Mouse (Mus musculus): Measurements from ENCODE around the gene Cep162. TPM values are rescaled to one million over a fixed set of nuclear protein-coding genes. Genes with fewer than 3 reads are reported as not detected.

The Cep162 gene
- 9.5 and 10.4 TPM in 2 replicates for polyA plus RNA-seq (2016; fragmentation: Nextera tagmentation; extraction: Ambion mirVana)

DNA sequence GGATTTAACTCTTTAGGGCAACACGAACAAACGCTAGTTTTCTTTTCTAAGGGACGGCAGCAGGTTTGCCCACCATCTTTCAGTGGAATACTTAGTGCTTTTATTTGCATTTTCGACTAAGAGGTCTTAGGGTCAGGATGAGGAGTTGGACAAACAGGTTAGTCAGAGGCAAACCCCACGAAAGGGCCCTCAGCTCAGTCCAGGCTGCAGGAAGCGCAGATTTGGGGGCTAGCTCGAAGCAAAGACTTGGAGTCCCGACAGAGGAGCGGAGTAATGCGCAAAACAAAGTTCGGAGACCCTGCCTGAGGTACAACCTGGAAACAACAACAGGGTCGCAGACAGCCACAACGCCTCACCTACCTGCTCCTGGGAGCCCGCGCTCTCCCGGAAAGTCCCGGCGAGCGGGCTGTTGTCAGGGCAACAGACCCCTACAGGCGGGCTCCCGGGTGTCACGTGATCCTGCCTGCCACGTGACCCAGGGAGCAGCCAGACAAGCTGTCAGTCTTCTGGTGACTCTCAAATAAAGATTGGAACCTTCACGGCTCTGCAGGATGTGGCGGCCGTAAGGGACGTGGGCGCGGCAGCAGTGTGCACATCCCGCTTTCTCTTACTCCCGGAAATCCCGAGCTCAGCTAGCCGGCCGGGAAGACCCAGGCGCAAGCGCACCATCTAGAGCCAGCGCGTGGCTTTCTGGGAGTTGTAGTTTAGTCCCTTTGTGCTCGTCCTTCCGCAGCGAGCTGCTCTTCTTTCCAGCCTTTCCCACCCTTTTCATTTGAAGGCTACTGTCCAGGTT lies at the start of gene Cep162:
Gene Cep162 (minus strand): TSS at position 634 of the 793 bp plus-strand sequence.
- under 1% methylated on average over 41 of the region's 41 CpGs for WGBS
- no peaks in the 10 kb centered on the region for H3K27me3 ChIP-seq
- H3K27ac ChIP-seq = peak within 1 kb of the TSS; percentile 90
- no peaks in the 10 kb centered on the region for H3K9me3 ChIP-seq (replicated peaks)
- peak within 1 kb of the TSS; percentile 71 for H3K4me2 ChIP-seq (replicated peaks)
- H3K4me1 ChIP-seq = peaks cover 6% of the 10 kb centered on the region
- no peaks in the 10 kb centered on the region for H3K36me3 ChIP-seq
- H3K4me3 ChIP-seq = peak within 1 kb of the TSS; percentile 67
- peak within 1 kb of the TSS; percentile 71 for H3K9ac ChIP-seq
- peak; percentile 99 for ATAC-seq (ENCODE audit: low FRiP score)

DNA sequence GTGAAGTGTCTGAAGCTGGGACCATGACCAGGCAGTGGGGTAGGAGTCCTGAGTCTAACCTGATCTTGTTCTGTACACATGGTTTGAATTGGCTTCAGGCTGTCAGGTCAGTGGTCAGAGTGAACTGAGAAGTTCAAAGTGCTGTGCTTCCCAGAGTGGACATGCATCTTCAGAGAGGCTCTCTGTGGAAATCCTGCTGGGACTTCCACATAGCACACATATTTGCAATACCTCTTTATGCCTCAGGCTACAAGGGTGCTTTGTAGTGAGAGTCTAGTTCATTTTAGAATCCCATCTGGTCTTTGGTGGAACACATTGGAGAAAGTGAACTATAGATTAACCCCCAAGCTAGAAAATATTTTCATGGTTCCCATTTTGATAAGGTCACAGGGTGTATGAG lies 47.9 kb upstream of the Cep162 start:
- Histone ChIP-seq H3K27ac (no peak overlapping the region), H3K4me3 (no peak overlapping the region), H3K9me3 (replicated peaks) (no peaks in the 10 kb centered on the region), H3K27me3 (no peaks in the 10 kb centered on the region), H3K4me2 (replicated peaks) (no peak overlapping the region), H3K36me3 (no peaks in the 10 kb centered on the region), H3K9ac (no peak overlapping the region), H3K4me1 (no peaks in the 10 kb centered on the region)
- ATAC-seq (ENCODE audit: low FRiP score) = no peak

DNA sequence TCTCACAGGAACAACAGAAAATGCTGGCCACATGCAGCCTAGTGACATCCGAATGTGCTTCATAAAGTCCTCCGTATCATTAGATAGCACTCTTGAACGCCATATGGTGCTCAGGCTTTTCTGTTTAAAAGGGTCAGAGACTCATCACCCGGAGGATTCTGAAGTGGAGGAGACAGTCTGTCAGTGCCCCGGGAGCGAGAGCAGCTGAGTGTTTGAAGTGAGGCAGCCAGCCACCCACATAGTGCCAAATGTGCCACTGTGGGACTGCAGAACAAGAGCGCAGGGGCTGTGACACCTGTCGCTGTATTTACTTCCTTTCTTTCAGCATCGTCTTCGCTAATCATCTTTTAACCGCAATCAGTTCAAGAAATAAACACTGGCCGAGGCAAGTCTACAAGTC lies 43.6 kb upstream of the Cep162 start:
- WGBS = 51% methylated on average over 12 of the region's 12 CpGs
- no peaks in the 10 kb centered on the region for H3K36me3 ChIP-seq
- no peak for ATAC-seq (ENCODE audit: low FRiP score)
- no peaks in the 10 kb centered on the region for H3K4me1 ChIP-seq
- no peaks in the 10 kb centered on the region for H3K9me3 ChIP-seq (replicated peaks)
- no peak overlapping the region for H3K4me3 ChIP-seq
- no peak overlapping the region for H3K9ac ChIP-seq
- no peaks in the 10 kb centered on the region for H3K27me3 ChIP-seq
- H3K4me2 ChIP-seq (replicated peaks) = no peak overlapping the region
- no peak overlapping the region for H3K27ac ChIP-seq

GRCm38 (mm10) chr9:87297522-87297921 lies 42.2 kb upstream of the Cep162 start:
- no peaks in the 10 kb centered on the region for H3K4me1 ChIP-seq
- H3K36me3 ChIP-seq = no peaks in the 10 kb centered on the region
- H3K4me2 ChIP-seq (replicated peaks) = no peak overlapping the region
- WGBS = 65% methylated on average over 1 of the region's 1 CpGs
- no peak overlapping the region for H3K4me3 ChIP-seq
- no peaks in the 10 kb centered on the region for H3K27me3 ChIP-seq
- no peak overlapping the region for H3K9ac ChIP-seq
- no peak overlapping the region for H3K27ac ChIP-seq
- H3K9me3 ChIP-seq (replicated peaks) = no peaks in the 10 kb centered on the region
- ATAC-seq (ENCODE audit: low FRiP score) = no peak

- WGBS = 24% methylated on average over 6 of the region's 6 CpGs
- Histone ChIP-seq H3K36me3 (no peaks in the 10 kb centered on the region), H3K27me3 (no peaks in the 10 kb centered on the region), H3K4me1 (peaks cover 6% of the 10 kb centered on the region), H3K9me3 (replicated peaks) (no peaks in the 10 kb centered on the region), H3K4me3 (peak overlapping the region; percentile 67), H3K4me2 (replicated peaks) (peak overlapping the region; percentile 71), H3K27ac (peak overlapping the region; percentile 90), H3K9ac (peak overlapping the region; percentile 71)
- ATAC-seq (ENCODE audit: low FRiP score) = peak; percentile 85
These were observed 327 bp upstream of the Cep162 start for GRCm38 (mm10) chr9:87255696-87256030.

DNA sequence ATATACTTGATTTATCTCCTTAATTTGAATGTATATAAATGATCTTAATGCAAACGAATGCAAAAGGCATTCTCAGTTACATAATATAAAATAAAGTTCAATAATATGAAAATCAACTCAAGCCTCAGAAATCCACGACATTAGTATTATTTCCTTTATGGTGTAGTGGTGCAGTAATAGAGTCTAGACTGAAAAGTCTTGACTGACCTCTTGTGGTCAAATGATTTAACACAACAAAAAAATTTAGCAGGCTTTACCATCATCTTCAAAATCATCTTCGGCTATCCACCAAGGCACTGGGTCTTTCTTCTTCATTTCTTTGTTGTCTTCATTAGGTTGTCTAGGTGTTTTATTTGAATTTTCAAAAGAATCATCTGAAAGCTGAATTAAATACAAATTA lies 7.2 kb downstream of the Cep162 start:
- Histone ChIP-seq H3K4me1 (no peaks in the 10 kb centered on the region), H3K9me3 (replicated peaks) (no peaks in the 10 kb centered on the region), H3K9ac (no peak overlapping the region), H3K27ac (no peak overlapping the region), H3K27me3 (no peaks in the 10 kb centered on the region), H3K4me2 (replicated peaks) (no peak overlapping the region), H3K4me3 (no peak overlapping the region), H3K36me3 (peaks cover 18% of the 10 kb centered on the region)
- 62% methylated on average over 3 of the region's 3 CpGs for WGBS
- no peak for ATAC-seq (ENCODE audit: low FRiP score)

GRCm38 (mm10) chr9:87247678-87248077 lies 7.7 kb downstream of the Cep162 start:
- Histone ChIP-seq H3K4me2 (replicated peaks) (no peak overlapping the region), H3K27me3 (no peaks in the 10 kb centered on the region), H3K9me3 (replicated peaks) (no peaks in the 10 kb centered on the region), H3K36me3 (peaks cover 19% of the 10 kb centered on the region), H3K4me3 (no peak overlapping the region), H3K4me1 (no peaks in the 10 kb centered on the region), H3K9ac (no peak overlapping the region), H3K27ac (no peak overlapping the region)
- ATAC-seq (ENCODE audit: low FRiP score) = no peak
- WGBS = 93% methylated on average over 1 of the region's 1 CpGs

DNA sequence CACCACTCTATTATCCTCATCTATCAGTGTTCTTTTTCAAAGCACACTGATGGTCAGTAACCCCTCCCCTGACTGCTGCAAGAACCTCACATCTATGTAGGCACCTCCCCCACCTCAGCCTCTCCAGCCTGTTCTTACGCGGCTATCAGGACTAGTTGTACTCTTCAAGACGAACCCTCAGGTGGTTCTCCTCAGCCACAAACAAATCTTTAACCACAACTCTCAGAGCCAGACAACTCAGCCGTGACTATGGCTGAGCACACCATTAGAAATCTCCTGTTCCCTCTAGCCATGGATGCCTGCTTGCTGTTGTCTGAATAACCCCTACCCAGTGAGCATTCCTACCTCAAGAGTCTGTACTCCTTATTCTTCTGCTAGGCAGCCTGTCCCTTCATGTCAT lies 42.1 kb downstream of the Cep162 start:
- H3K27ac ChIP-seq = no peak overlapping the region
- no peak for ATAC-seq (ENCODE audit: low FRiP score)
- H3K4me2 ChIP-seq (replicated peaks) = no peak overlapping the region
- no peak overlapping the region for H3K9ac ChIP-seq
- H3K4me3 ChIP-seq = no peak overlapping the region
- no peaks in the 10 kb centered on the region for H3K27me3 ChIP-seq
- H3K9me3 ChIP-seq (replicated peaks) = no peaks in the 10 kb centered on the region
- WGBS = 87% methylated on average over 4 of the region's 4 CpGs
- no peaks in the 10 kb centered on the region for H3K4me1 ChIP-seq
- H3K36me3 ChIP-seq = peaks cover 49% of the 10 kb centered on the region

DNA sequence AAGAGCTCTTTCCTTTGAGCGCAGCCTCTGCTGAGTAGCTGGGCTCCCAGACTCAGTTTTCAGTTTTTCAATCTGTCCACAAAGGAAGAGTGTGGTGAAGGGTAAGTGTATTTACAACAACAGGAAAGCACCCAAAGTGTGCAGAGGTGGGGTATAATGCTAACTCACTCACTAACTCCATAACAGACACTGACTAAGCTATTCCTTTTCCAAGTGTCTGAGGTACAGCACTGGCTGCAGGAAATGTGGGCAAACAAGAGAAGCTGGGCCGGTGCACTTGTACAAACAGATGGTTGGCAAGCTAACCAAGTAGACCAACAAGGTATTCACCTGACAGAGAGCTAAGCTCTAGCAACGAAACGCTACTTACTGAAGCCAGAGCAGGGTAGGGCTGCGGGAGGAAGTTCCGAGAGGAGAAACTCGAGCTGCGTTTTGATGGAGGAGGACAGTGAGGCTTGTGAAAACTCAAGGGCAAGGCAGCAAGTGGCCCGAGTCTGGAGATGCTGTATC lies 44.5 kb downstream of the Cep162 start:
- Histone ChIP-seq H3K9ac (no peak overlapping the region), H3K9me3 (replicated peaks) (no peaks in the 10 kb centered on the region), H3K27ac (no peak overlapping the region), H3K4me1 (no peaks in the 10 kb centered on the region), H3K4me3 (no peak overlapping the region), H3K4me2 (replicated peaks) (no peak overlapping the region), H3K36me3 (peaks cover 57% of the 10 kb centered on the region), H3K27me3 (no peaks in the 10 kb centered on the region)
- WGBS = 92% methylated on average over 9 of the region's 9 CpGs
- ATAC-seq (ENCODE audit: low FRiP score) = no peak

- Histone ChIP-seq H3K9me3 (replicated peaks) (no peaks in the 10 kb centered on the region), H3K4me1 (no peaks in the 10 kb centered on the region), H3K27me3 (no peaks in the 10 kb centered on the region), H3K4me3 (no peak overlapping the region), H3K36me3 (peaks cover 55% of the 10 kb centered on the region), H3K27ac (no peak overlapping the region), H3K9ac (no peak overlapping the region), H3K4me2 (replicated peaks) (no peak overlapping the region)
- ATAC-seq (ENCODE audit: low FRiP score) = no peak
- WGBS = 87% methylated on average over 6 of the region's 6 CpGs
These were observed 52.9 kb downstream of the Cep162 start for GRCm38 (mm10) chr9:87202431-87202830.

GRCm38 (mm10) chr9:87200919-87201318 lies 54.4 kb downstream of the Cep162 start:
- WGBS = 97% methylated on average over 4 of the region's 4 CpGs

DNA sequence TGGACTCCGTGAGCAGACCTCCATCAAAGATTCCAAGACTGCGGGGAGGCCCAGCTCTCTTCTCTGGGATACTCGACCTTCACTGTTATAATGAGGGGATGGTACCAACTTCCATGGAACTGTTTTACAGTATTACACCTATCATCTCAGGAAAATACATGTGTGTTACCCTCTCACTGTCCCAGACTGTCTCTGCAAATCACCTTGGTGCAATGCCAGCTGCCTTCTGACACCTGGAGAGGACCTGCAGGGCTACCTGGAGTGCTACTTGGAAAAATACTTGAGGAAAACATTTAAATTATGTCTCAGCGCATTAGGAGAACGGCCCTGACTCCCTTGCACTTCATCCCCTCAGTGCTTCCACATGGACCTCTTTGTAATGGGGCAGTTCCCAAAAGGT lies 54.9 kb downstream of the Cep162 start:
- no peak for ATAC-seq (ENCODE audit: low FRiP score)
- Histone ChIP-seq H3K4me1 (no peaks in the 10 kb centered on the region), H3K4me2 (replicated peaks) (no peak overlapping the region), H3K27me3 (no peaks in the 10 kb centered on the region), H3K9me3 (replicated peaks) (no peaks in the 10 kb centered on the region), H3K36me3 (peaks cover 54% of the 10 kb centered on the region), H3K4me3 (no peak overlapping the region), H3K27ac (no peak overlapping the region), H3K9ac (no peak overlapping the region)
- 91% methylated on average over 5 of the region's 5 CpGs for WGBS

More at GRCm38 (mm10) chr9:87200919-87201318, 54.4 kb downstream of the Cep162 start:
- no peaks in the 10 kb centered on the region for H3K27me3 ChIP-seq
- H3K36me3 ChIP-seq = peaks cover 57% of the 10 kb centered on the region
- no peak overlapping the region for H3K27ac ChIP-seq
- no peak overlapping the region for H3K4me3 ChIP-seq
- no peak for ATAC-seq (ENCODE audit: low FRiP score)
- H3K9me3 ChIP-seq (replicated peaks) = no peaks in the 10 kb centered on the region
- no peaks in the 10 kb centered on the region for H3K4me1 ChIP-seq
- no peak overlapping the region for H3K4me2 ChIP-seq (replicated peaks)
- no peak overlapping the region for H3K9ac ChIP-seq

DNA sequence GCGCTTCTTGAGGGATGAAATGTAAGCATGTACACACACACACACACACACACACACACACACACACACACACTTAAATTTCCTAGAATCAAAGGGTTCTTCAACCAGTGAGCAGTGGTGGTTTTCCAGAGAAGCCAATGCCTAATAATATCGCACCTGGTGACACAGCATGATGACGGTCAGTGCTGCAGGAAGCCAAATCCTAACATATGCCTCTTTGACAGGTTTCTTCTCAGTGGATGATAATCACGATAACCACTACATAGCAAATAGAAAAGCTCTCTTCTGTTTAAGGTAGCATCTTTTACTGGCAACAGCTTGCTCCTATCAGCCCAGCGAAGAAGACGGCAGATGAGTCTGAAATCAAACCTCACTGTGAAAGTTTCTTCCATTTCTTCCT lies 57.3 kb downstream of the Cep162 start:
- Histone ChIP-seq H3K9ac (no peak overlapping the region), H3K9me3 (replicated peaks) (no peaks in the 10 kb centered on the region), H3K36me3 (peaks cover 49% of the 10 kb centered on the region), H3K27me3 (no peaks in the 10 kb centered on the region), H3K4me3 (no peak overlapping the region), H3K4me2 (replicated peaks) (no peak overlapping the region), H3K4me1 (no peaks in the 10 kb centered on the region), H3K27ac (no peak overlapping the region)
- no peak for ATAC-seq (ENCODE audit: low FRiP score)
- WGBS = 94% methylated on average over 6 of the region's 6 CpGs

Data from hindbrain, embryonic 12.5 days (tissue).